Mouse (Mus musculus) heart, postnatal 0 days (tissue): ENCODE data around the gene Fam117a. TPM values are rescaled to one million over a fixed set of nuclear protein-coding genes. Genes with fewer than 3 reads are reported as not detected.

Experiments used
- ATAC-seq: fragments of 200-750 bp; cut with Nextera tagmentation; 2 replicates; pipeline ENCODE4 v1.8.0; 2017; ENCODE audit warnings: low read depth, moderate number of reproducible peaks, moderate library complexity; ENCODE audit not compliant: insufficient read depth
- DNase-seq: peaks from one replicate; pipeline ENCODE4 v3.0.0-alpha.2; 2016; ENCODE audit warnings: low spot score
- H3K27ac ChIP-seq: fragments of 300-500 bp; sonication (generic); 2 replicates; pipeline ENCODE4 v1.5.1; 2014; ENCODE audit warnings: low read depth, mild to moderate bottlenecking
- H3K27me3 ChIP-seq: fragments of 300-500 bp; sonication (generic); 2 replicates; pipeline ENCODE4 v1.6.1; 2014; ENCODE audit warnings: low read length, mixed read lengths; ENCODE audit not compliant: control insufficient read depth, insufficient read depth
- H3K36me3 ChIP-seq: fragments of 300-500 bp; sonication (generic); replicated peaks from 2 replicates; pipeline ENCODE4 v1.6.1; 2014; ENCODE audit warnings: low read length, mixed read lengths; ENCODE audit not compliant: control insufficient read depth, insufficient read depth
- H3K4me1 ChIP-seq: fragments of 300-500 bp; sonication (generic); 2 replicates; pipeline ENCODE4 v1.6.1; 2014; ENCODE audit warnings: antibody characterized with exemption; ENCODE audit not compliant: control insufficient read depth, insufficient read depth
- H3K4me2 ChIP-seq: fragments of 300-500 bp; sonication (generic); 2 replicates; pipeline ENCODE4 v1.6.1; 2014; ENCODE audit warnings: low read depth, mild to moderate bottlenecking, low read length, moderate library complexity
- H3K4me3 ChIP-seq: fragments of 300-500 bp; sonication (generic); 2 replicates; pipeline ENCODE4 v1.5.1; 2014; ENCODE audit warnings: low read depth, low read length
- H3K9ac ChIP-seq: fragments of 300-500 bp; sonication (generic); replicated peaks from 2 replicates; pipeline ENCODE4 v1.6.1; 2014; ENCODE audit warnings: low read depth, low read length, mixed read lengths
- H3K9me3 ChIP-seq: fragments of 300-500 bp; sonication (generic); replicated peaks from 2 replicates; pipeline ENCODE4 v1.6.1; 2016; ENCODE audit warnings: low read length; ENCODE audit not compliant: control insufficient read depth
- CTCF ChIP-seq: IDR thresholded peaks from 2 replicates; pipeline ENCODE4 v1.5.1; 2016; ENCODE audit warnings: antibody characterized with exemption, control low read depth, low read depth
- EP300 ChIP-seq: IDR thresholded peaks from 2 replicates; pipeline ENCODE4 v1.6.1; 2016; ENCODE audit warnings: antibody characterized with exemption, low read depth
- WGBS: fragments of 180-500 bp; shearing (Covaris S2); extraction: QIAGEN DNeasy Blood & Tissue Kit; methylation state at CpG from one replicate; pipeline ENCODE4 v1.1.7; 2014; 5-methylcytosine and 5-hydroxymethylcytosine counted together
- polyA plus RNA-seq: library from polyadenylated mRNA; unstranded; fragments of >200 nt; fragmentation: Nextera tagmentation; extraction: Ambion mirVana; gene quantifications from 2 replicates; pipeline ENCODE4 v1.2.1, GENCODE M21; 2015
- total RNA-seq: library from RNA; depleted of rRNA; stranded (reverse); fragments of >200 nt; gene quantifications from 2 replicates; pipeline ENCODE4 v1.2.3, GENCODE M21; 2014; ENCODE audit warnings: low replicate concordance

The Fam117a gene
- total and polyA plus RNA-seq, 2 experiments from 2014 or later = 3.9 to 5.6 TPM

- Histone ChIP-seq H3K4me3 (no peak overlapping the region), H3K4me1 (peaks cover 25% of the 10 kb centered on the region), H3K27ac (peak overlapping the region; percentile 77), H3K4me2 (no peak overlapping the region), H3K9me3 (no peaks in the 10 kb centered on the region), H3K36me3 (no peaks in the 10 kb centered on the region), H3K27me3 (no peaks in the 10 kb centered on the region), H3K9ac (no peak overlapping the region)
- DNase-seq (peak; percentile 43), ATAC-seq (no peak)
- TF ChIP-seq EP300 = no peak
- peak; percentile 22; the same call in 1 of the 2 replicates for TF ChIP-seq CTCF
- WGBS = 54% methylated on average over 6 of the region's 6 CpGs
These were observed 29.6 kb downstream of the Fam117a start for GRCm38 (mm10) chr11:95366280-95366897.

GRCm38 (mm10) chr11:95367011-95367735 lies 30.4 kb downstream of the Fam117a start:
- TF ChIP-seq EP300 (no peak), CTCF (no peak)

GRCm38 (mm10) chr11:95368231-95368823 lies 31.5 kb downstream of the Fam117a start:
- DNase-seq = no peak
- Histone ChIP-seq H3K27me3 (no peaks in the 10 kb centered on the region), H3K9me3 (no peaks in the 10 kb centered on the region), H3K36me3 (peaks cover 5% of the 10 kb centered on the region; the same call in 1 of the 2 replicates), H3K9ac (no peak overlapping the region), H3K4me2 (no peak overlapping the region), H3K27ac (no peak overlapping the region), H3K4me1 (peaks cover 25% of the 10 kb centered on the region), H3K4me3 (no peak overlapping the region)
- TF ChIP-seq EP300 = no peak
- TF ChIP-seq CTCF = no peak
- ATAC-seq = no peak
- 91% methylated on average over 8 of the region's 8 CpGs for WGBS

More at GRCm38 (mm10) chr11:95367011-95367735, 30.4 kb downstream of the Fam117a start:
- Histone ChIP-seq H3K4me3 (no peak overlapping the region), H3K27ac (peak overlapping the region; percentile 77), H3K9me3 (no peaks in the 10 kb centered on the region), H3K36me3 (no peaks in the 10 kb centered on the region; the same call in 1 of the 2 replicates), H3K27me3 (no peaks in the 10 kb centered on the region), H3K4me2 (no peak overlapping the region), H3K4me1 (peaks cover 25% of the 10 kb centered on the region), H3K9ac (no peak overlapping the region)
- DNase-seq = no peak
- no peak for ATAC-seq
- 72% methylated on average over 8 of the region's 8 CpGs for WGBS

- ATAC-seq (no peak), DNase-seq (no peak)
- WGBS = 84% methylated on average over 4 of the region's 4 CpGs
- no peak overlapping the region for H3K4me3 ChIP-seq
- H3K9me3 ChIP-seq = no peaks in the 10 kb centered on the region
- peaks cover 7% of the 10 kb centered on the region; the same call in 1 of the 2 replicates for H3K36me3 ChIP-seq
- no peak overlapping the region for H3K27ac ChIP-seq
- no peak overlapping the region for H3K4me2 ChIP-seq
- TF ChIP-seq EP300 (no peak), CTCF (no peak)
- peaks cover 25% of the 10 kb centered on the region for H3K4me1 ChIP-seq
- no peaks in the 10 kb centered on the region for H3K27me3 ChIP-seq
- no peak overlapping the region for H3K9ac ChIP-seq
These were observed 32.1 kb downstream of the Fam117a start for GRCm38 (mm10) chr11:95368871-95369270.

- ATAC-seq = peak; percentile 47
- no peaks in the 10 kb centered on the region for H3K27me3 ChIP-seq
- peak overlapping the region; percentile 55 for H3K27ac ChIP-seq
- peaks cover 12% of the 10 kb centered on the region; the same call in 1 of the 2 replicates for H3K36me3 ChIP-seq
- H3K9ac ChIP-seq = no peak overlapping the region
- no peak overlapping the region for H3K4me2 ChIP-seq
- peak; percentile 65 for DNase-seq
- H3K9me3 ChIP-seq = no peaks in the 10 kb centered on the region
- H3K4me1 ChIP-seq = peaks cover 20% of the 10 kb centered on the region
- 45% methylated on average over 15 of the region's 15 CpGs for WGBS
- no peak for TF ChIP-seq CTCF
- TF ChIP-seq EP300 = no peak
- H3K4me3 ChIP-seq = no peak overlapping the region
These were observed 33.4 kb downstream of the Fam117a start for GRCm38 (mm10) chr11:95369964-95370890.
